Mouse (Mus musculus): Measurements from ENCODE around the gene B4galt5.

The B4galt5 gene

DNA sequence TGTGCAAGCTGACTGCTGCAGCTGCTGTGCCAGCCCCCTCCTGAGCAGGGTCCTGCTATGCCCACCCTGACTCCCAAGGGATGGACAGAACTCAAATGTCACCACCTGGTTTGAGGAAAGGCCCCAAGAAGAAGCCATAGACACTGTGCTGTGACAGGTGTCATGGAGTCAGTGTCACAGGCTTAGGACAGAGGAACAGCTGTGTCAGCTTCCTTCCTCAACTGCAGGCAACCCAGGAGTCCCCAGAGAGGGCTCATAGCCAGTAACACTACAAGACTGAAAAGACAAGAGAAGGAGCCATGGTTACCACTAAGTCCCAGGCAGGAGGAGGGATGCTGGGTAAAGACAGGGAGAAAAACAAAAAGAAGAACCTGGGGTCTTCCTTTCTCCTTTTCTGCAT lies 7.9 kb upstream of the B4galt5 start:
- DNase-seq, result no peak

- no peak for DNase-seq
Observed at GRCm38 (mm10) chr2:167354611-167355165, 5.7 kb upstream of the B4galt5 start.

- DNase-seq, result no peak
Observed at GRCm38 (mm10) chr2:167354046-167354445, 5.1 kb upstream of the B4galt5 start.

GRCm38 (mm10) chr2:167352496-167352895 lies 3.5 kb upstream of the B4galt5 start:
- DNase-seq, result no peak

GRCm38 (mm10) chr2:167351371-167351951 lies 2.5 kb upstream of the B4galt5 start:
- no peak for DNase-seq

DNA sequence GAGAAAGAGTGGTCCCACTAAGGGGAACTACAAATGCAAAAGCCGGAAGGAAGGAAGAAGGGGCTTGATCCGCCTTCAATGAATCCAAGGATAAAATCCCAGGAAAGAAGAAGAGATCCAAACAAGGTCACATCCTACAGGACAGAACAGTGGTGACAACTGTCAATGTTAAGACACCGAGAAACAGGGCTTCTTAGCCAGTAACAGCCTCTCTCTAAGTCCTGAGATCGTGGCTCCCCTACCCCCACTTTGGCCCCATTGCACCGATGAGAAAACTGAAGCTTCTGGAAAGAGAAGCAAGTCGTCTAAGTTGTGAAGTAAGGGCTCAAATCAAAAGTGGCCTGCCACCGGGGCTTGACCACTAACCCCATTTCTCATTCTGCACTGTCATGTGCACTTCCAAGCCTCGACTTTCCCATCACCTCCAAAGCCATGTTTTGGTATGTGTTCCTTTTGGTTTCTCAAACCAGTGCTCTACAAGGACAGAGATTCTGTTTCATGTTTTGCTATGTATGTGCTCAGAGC lies 1.2 kb upstream of the B4galt5 start:
- DNase-seq, result no peak

DNA sequence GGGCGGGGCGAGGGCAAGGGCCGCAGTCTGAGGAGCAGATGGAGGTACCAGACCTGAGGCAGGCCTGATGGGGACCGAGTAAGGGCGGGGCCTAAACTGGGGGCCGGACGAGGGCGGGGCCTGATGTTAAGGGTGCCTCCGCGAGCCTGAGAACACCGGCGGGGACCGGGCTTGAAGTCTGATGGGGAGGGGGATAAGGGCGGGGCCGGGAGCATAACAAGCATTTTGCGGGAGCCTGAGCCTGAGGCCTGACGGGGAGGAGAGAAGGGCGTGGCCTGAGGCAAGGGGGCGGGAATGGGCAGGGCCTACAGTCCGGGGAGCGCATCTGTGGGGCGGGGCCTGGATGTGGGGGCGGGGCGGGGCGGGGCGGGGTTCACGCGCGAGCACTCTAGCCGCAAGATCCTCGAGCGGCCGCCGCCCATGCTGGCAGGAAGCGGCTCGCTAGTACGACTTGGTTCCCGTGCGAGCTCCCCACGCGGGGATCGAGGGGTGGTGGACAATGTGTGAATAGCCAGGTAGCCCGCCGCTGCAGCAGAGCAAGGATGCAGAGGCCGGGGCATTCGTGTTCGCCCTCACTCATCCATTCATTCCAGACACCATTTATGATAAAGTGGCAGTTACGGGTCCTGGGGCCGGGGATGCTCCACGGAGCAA lies 427 bp upstream of the B4galt5 start:
- peak; percentile 97 for DNase-seq

- DNase-seq, result peak; percentile 47
Observed at GRCm38 (mm10) chr2:167347991-167348375, 1.0 kb downstream of the B4galt5 start.

- DNase-seq, result no peak
Observed at GRCm38 (mm10) chr2:167347361-167347760, 1.6 kb downstream of the B4galt5 start.

DNA sequence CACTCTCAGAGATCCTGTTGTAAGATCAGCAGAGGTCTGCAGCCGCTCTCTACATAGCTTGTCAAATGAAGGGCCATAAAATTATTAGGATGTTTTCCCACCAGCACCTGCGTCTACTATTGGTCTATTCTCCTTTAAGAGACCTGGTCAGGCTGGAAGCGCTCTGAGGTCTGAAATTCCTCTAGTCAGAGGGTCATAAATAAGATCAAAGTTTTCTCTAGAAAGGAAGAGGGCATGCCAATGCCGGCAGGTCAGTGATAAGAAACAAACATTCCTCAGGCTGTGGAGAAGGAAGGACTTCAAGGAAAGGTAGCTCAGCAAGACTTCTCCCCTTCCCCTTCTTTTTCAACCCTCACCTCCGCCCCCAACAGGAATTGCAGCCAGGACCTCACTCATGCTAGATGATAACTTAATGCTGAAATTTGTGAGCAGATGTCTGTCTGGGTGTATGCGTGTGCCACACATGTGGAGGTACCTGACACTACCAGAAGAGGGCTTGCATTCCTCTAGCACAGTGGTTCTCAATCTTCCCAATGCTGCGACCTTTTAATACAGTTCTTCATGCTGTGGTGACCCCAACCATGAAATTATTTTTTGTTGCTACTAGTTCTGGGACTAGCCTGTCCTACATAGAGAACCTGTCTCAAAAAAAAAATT lies 3.3 kb downstream of the B4galt5 start:
- no peak for DNase-seq

DNA sequence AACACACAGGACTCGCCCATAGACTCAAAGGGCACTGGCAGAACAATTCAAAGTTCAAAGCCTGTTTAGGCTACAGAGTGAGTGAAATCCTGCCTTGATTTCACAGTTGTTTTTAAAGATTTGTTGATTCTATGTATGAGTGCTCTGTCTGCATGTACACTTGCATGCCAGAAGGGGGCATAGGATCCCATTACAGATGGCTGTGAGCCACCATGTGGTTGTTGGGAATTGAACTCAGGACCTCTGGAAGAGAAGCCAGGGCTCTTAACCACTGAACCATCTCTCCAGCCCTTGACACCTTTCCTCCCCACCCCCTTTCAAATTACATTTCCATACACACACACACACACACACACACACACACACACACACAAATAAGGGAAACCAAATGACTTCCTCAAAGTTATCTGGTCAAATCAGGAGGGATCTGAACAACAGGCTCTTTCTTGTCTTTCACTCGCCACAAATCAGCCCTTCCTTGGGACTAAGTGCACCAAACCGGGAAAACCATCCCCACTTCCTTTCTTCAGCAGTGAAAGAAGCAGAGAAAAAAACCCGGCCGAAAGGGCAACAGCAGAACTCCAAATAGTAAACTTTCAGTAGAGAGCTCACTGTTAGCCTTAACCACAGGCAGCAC lies 4.0 kb downstream of the B4galt5 start:
- no peak for DNase-seq

DNA sequence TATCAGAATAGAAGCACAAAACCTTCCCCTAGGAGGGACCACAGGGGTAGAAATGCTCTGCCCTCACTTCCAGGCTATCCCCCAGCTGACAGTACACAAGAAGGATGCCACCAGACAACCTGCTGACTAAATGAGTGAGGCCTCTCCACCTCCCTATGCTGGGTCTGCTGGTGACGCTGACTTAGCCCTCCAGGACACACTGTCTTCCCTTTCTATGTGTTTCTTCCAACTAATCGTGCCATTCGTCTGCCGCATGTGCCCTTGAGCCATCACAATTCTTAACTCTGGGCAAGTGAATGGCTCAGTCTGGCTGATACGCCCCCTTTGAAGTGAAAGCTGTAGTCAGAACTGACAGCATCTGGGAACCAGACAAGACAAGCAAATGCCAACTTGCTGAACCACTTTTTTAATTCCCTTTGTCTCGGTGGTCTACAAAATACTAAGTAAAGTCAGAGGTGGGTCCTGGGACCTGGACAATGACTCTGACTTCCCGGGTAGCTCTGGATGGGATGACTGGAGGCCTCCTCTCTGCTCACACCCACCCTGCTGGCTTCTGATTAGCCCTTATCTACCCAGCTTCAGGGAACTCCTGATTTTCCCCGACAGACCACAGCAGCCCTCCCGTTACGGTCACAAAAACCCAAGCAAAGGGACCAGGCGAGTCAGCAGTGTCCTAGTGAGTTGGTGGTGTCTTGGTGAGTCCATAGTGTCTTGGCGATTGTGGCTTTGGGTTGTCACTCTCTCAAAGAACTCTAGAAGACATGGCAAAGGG lies 5.4 kb downstream of the B4galt5 start:
- DNase-seq, result no peak

DNA sequence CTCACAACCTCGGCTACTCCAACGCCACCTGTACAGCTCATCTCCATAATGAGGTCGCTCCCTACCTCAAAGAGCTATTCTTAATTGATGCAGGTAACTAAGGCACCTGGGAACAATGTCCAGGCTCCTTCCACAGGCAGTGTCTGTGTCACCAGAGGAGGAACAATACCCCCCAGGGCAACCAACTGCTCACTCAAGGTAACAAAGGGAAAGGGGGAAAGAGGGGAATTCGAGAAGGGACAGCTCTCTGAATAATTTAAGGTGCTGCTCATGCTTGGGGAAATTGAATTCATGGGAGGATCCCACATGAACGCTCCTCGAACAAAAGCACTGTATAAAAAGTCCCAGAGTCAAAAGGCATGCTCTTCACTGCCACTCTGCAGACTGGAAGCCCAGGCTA lies 6.1 kb downstream of the B4galt5 start:
- DNase-seq, result no peak

- DNase-seq, result no peak
Observed at GRCm38 (mm10) chr2:167337580-167337979, 11.4 kb downstream of the B4galt5 start.

DNA sequence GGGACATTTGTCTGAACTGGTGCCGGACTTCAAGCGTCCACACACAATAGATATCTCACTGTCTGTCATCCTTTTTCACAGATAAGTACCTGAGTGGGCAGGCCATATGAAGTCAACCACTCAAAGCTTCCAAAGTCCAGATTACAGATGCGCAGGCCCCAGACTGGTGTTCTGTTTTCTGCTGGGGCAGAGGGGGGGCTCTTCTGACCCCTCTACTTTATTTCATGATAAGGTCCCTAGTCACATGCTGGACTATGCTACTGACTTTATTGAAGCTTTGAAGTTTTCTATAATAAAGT lies 11.8 kb downstream of the B4galt5 start:
- no peak for DNase-seq

DNA sequence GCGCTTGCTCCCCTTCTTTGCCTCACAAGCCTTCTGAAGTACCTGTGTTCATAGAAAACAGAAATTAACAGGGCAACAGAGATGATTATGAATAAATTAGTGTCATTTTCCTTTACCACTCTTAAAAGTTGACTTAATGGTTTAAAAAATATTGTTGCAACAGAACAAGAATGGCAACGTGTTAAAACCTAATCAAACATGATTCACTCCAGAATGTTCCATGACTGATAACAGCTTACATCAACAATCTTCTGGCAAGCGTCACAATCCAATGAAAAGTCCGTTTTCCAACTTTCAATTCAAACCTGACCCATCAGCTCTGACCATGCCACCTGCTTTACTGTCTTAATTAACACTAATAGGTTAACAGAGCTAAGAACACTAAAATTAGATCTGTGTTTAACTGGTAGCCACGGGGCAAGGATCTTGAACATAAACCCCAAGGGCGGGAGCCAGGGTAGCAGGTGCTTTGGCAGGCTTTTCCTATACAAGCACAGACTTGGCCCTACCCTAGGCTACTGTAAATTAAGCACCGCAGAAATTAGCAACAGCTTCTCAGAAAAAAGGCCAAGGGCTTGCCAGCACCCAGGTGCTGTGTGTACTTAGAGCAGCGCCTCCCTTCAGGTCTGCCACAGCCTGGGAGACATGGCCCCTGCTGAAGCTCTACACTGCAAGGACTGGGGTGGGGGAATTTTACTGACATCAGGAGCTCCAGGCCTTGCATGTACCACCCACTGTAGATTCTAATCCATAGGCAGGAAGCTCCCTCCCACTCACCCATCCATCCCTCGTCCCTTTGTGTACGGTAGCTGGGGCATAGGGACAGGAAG lies 12.4 kb downstream of the B4galt5 start:
- DNase-seq, result peak; percentile 71

- no peak for DNase-seq
Observed at GRCm38 (mm10) chr2:167335066-167335465, 13.9 kb downstream of the B4galt5 start.

DNA sequence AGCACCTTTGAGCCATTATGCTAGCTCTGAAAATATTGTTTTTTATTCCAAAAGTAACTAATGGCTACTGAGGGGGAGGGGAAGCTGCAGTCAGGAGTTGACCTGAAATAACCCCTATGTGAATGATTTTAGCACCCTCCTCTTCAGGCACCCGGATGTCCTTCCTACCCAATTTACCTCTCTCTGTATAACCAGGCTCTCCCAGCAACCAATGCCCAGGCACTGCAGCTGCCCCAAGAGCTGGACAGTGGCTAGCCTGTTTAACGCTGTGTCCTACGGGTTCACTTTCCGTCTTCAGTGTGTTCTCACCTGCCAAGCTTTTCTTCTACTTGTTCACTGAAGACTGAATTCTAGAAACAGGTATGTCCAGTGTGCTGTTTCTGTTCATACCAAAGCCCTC lies 14.7 kb downstream of the B4galt5 start:
- no peak for DNase-seq

- no peak for DNase-seq
Observed at GRCm38 (mm10) chr2:167333450-167333849, 15.5 kb downstream of the B4galt5 start.

DNA sequence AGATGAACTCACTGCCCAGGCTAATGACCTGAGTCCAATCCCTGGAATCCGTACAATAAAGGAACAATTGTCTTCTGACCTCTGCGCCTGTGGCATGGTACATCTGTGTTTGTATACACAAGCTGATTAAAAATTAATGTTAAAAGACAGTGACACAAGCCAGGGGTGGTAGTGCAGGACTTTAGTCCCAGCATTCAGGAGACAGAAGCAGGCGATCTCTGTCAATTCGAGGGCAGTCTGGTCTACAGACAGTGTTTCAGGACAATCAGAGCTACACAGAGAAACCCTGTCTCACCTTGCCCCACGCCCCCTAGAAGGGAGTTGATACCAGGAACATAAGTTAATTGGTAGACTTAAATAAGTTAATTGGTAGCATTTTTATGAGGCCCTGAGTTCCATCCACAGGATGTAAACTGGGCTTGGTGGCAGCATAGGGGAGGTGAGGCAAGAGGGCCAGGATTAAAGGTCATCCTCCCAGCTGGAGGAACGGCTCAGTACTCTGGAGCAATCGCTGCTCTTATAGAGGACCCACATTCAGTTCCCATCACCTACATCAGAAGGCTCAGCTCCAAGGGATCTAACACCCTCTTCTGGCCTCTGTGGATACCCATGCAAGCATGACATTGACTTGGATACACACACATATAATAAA lies 16.5 kb downstream of the B4galt5 start:
- DNase-seq, result no peak

GRCm38 (mm10) chr2:167331432-167331921 lies 17.5 kb downstream of the B4galt5 start:
- DNase-seq, result peak; percentile 48

Measured in cerebellum, adult 11 months (tissue).